Mouse (Mus musculus) kidney, adult 2 months (tissue): ENCODE results near the gene Rrbp1. TPM values are rescaled to one million over a fixed set of nuclear protein-coding genes. Genes with fewer than 3 reads are reported as not detected.

Experiments
- DNase-seq: peaks from one replicate; pipeline ENCODE4 v3.0.0; 2021
- H3K27ac ChIP-seq: fragments of 200-500 bp; 2 replicates; pipeline ENCODE4 v1.5.1; 2012; ENCODE audit warnings: low read depth, low read length, control low read depth, inconsistent platforms; ENCODE audit not compliant: insufficient read depth
- H3K27me3 ChIP-seq: fragments of 200-500 bp; replicated peaks from 2 replicates; pipeline ENCODE4 v1.6.1; 2012; ENCODE audit warnings: mild to moderate bottlenecking, moderate library complexity, low read length, inconsistent platforms; ENCODE audit not compliant: control insufficient read depth, insufficient read depth
- H3K36me3 ChIP-seq: fragments of 200-500 bp; 2 replicates; pipeline ENCODE4 v1.6.1; 2012; ENCODE audit warnings: mild to moderate bottlenecking, moderate library complexity, low read length, inconsistent platforms; ENCODE audit not compliant: control insufficient read depth, insufficient read depth
- H3K4me1 ChIP-seq: fragments of 200-500 bp; 2 replicates; pipeline ENCODE4 v1.6.1; 2011; ENCODE audit warnings: low read length; ENCODE audit not compliant: control insufficient read depth, insufficient read depth
- H3K4me3 ChIP-seq: fragments of 200-500 bp; 2 replicates; pipeline ENCODE4 v1.5.1; 2011; ENCODE audit warnings: mild to moderate bottlenecking, low read depth, low read length, control low read depth; ENCODE audit not compliant: insufficient read depth
- CTCF ChIP-seq: fragments of 200-500 bp; conservative IDR thresholded peaks from 2 replicates; pipeline ENCODE4 v1.5.1; 2011; ENCODE audit warnings: low read depth, mild to moderate bottlenecking, control low read depth, low read length, moderate library complexity, mixed read lengths; ENCODE audit not compliant: insufficient read depth, insufficient read length
- POLR2A ChIP-seq: fragments of 200-500 bp; IDR thresholded peaks from one replicate; pipeline ENCODE4 v1.6.1; 2011; ENCODE audit warnings: low read depth, low read length, control low read depth
- WGBS: fragments of 180-500 bp; shearing (Covaris S2); methylation state at CpG from one replicate; pipeline ENCODE4 v1.1.7; 2018; 5-methylcytosine and 5-hydroxymethylcytosine counted together
- polyA plus RNA-seq: library from polyadenylated mRNA; depleted of rRNA; stranded (reverse); fragments of >200 nt; gene quantifications from 2 replicates; pipeline ENCODE4 v1.2.3, GENCODE M21; 2012

The Rrbp1 gene
- polyA plus RNA-seq, 1 experiment: 69.2 TPM

GRCm38 (mm10) chr2:144044726-144045125 is 33.7 kb upstream of the Rrbp1 start:
- H3K36me3 ChIP-seq: no peaks in the 10 kb centered on the region
- TF ChIP-seq POLR2A: no peak
- no peak for TF ChIP-seq CTCF
- DNase-seq: no peak
- no peaks in the 10 kb centered on the region for H3K27me3 ChIP-seq
- H3K27ac ChIP-seq: no peak overlapping the region
- no peaks in the 10 kb centered on the region for H3K4me1 ChIP-seq
- 78% methylated on average over 6 of the region's 6 CpGs for WGBS
- no peak overlapping the region for H3K4me3 ChIP-seq

- no peak within 1 kb of the TSS for H3K27ac ChIP-seq
- no peak for DNase-seq
- H3K36me3 ChIP-seq: no peaks in the 10 kb centered on the region
- no peaks in the 10 kb centered on the region for H3K4me1 ChIP-seq
- no peak within 1 kb of the TSS for H3K4me3 ChIP-seq
- TF ChIP-seq POLR2A: no peak
- TF ChIP-seq CTCF: no peak
- 97% methylated on average over 2 of the region's 2 CpGs for WGBS
- H3K27me3 ChIP-seq: no peaks in the 10 kb centered on the region
Measured at GRCm38 (mm10) chr2:144032664-144033063, 21.6 kb upstream of the Rrbp1 start, which contains the start of gene Banf2. Gene Banf2 (plus strand): TSS chr2:144033059.

GRCm38 (mm10) chr2:144030791-144031190 is 19.7 kb upstream of the Rrbp1 start:
- Histone ChIP-seq H3K4me1 (no peaks in the 10 kb centered on the region), H3K27me3 (no peaks in the 10 kb centered on the region), H3K4me3 (no peak overlapping the region), H3K36me3 (no peaks in the 10 kb centered on the region), H3K27ac (no peak overlapping the region)
- 88% methylated on average over 7 of the region's 7 CpGs for WGBS
- no peak for DNase-seq
- TF ChIP-seq CTCF: no peak
- no peak for TF ChIP-seq POLR2A

GRCm38 (mm10) chr2:144026456-144026855 is 15.4 kb upstream of the Rrbp1 start:
- TF ChIP-seq POLR2A (no peak), CTCF (no peak)
- H3K4me1 ChIP-seq: no peaks in the 10 kb centered on the region
- 67% methylated on average over 4 of the region's 4 CpGs for WGBS
- H3K4me3 ChIP-seq: no peak overlapping the region
- no peak overlapping the region for H3K27ac ChIP-seq
- H3K27me3 ChIP-seq: no peaks in the 10 kb centered on the region
- H3K36me3 ChIP-seq: no peaks in the 10 kb centered on the region
- no peak for DNase-seq

GRCm38 (mm10) chr2:144025361-144025760 is 14.3 kb upstream of the Rrbp1 start:
- Histone ChIP-seq H3K4me3 (no peak overlapping the region), H3K36me3 (no peaks in the 10 kb centered on the region), H3K27ac (no peak overlapping the region), H3K4me1 (no peaks in the 10 kb centered on the region), H3K27me3 (no peaks in the 10 kb centered on the region)
- 63% methylated on average over 9 of the region's 9 CpGs for WGBS
- TF ChIP-seq CTCF (no peak), POLR2A (no peak)
- no peak for DNase-seq

- no peak overlapping the region for H3K27ac ChIP-seq
- 84% methylated on average over 3 of the region's 3 CpGs for WGBS
- H3K36me3 ChIP-seq: no peaks in the 10 kb centered on the region
- no peak overlapping the region for H3K4me3 ChIP-seq
- DNase-seq: no peak
- no peaks in the 10 kb centered on the region for H3K27me3 ChIP-seq
- TF ChIP-seq POLR2A: no peak
- no peak for TF ChIP-seq CTCF
- H3K4me1 ChIP-seq: no peaks in the 10 kb centered on the region
Measured at GRCm38 (mm10) chr2:144022441-144022840, 11.4 kb upstream of the Rrbp1 start.

GRCm38 (mm10) chr2:144019971-144020370 is 8.9 kb upstream of the Rrbp1 start:
- Histone ChIP-seq H3K36me3 (no peaks in the 10 kb centered on the region), H3K4me3 (no peak overlapping the region), H3K27ac (no peak overlapping the region), H3K4me1 (no peaks in the 10 kb centered on the region), H3K27me3 (no peaks in the 10 kb centered on the region)
- TF ChIP-seq CTCF (no peak), POLR2A (no peak)
- DNase-seq: no peak
- WGBS: 65% methylated on average over 2 of the region's 2 CpGs

- DNase-seq: no peak
- Histone ChIP-seq H3K4me1 (no peaks in the 10 kb centered on the region), H3K4me3 (no peak overlapping the region), H3K27ac (no peak overlapping the region), H3K36me3 (no peaks in the 10 kb centered on the region), H3K27me3 (no peaks in the 10 kb centered on the region)
- no peak for TF ChIP-seq POLR2A
- no peak for TF ChIP-seq CTCF
- WGBS: 79% methylated on average over 9 of the region's 9 CpGs
Measured at GRCm38 (mm10) chr2:144015861-144016260, 4.8 kb upstream of the Rrbp1 start.
